In genomic region chr1:91417991-91418390, GRCm38 (mm10) we compare ENCODE assay signal across 32 mouse cellular contexts. TPM values are rescaled to one million over a fixed set of nuclear protein-coding genes. Genes with fewer than 3 reads are reported as not detected.
"Had no signal": no experiment of that assay in that cellular context is flagged by ENCODE, and none has a peak within 500 bp of the region (broad histone marks: within the 10 kb centered on the region; RNA-seq: fewer than 3 reads in every experiment).

No protein-coding gene starts in this region.

- H3K9me3 ChIP-seq: limb, embryonic 10.5 days; limb, embryonic 12.5 days; limb, embryonic 13.5 days; limb, embryonic 15.5 days; liver, embryonic 12.5 days; liver, embryonic 13.5 days; liver, embryonic 15.5 days; lung, embryonic 15.5 days; megakaryocyte, embryonic 14.5 days; midbrain, embryonic 12.5 days; midbrain, embryonic 13.5 days; midbrain, embryonic 15.5 days; neural tube, embryonic 12.5 days; neural tube, embryonic 13.5 days had no signal

- H3K9ac ChIP-seq: limb, embryonic 12.5 days; limb, embryonic 13.5 days; limb, embryonic 15.5 days; liver, embryonic 12.5 days; liver, embryonic 13.5 days; liver, embryonic 14.5 days; liver, embryonic 15.5 days; liver, postnatal 0 days; lung, embryonic 14.5 days; lung, embryonic 15.5 days; midbrain, embryonic 12.5 days; midbrain, embryonic 13.5 days; midbrain, embryonic 15.5 days; neural tube, embryonic 12.5 days; neural tube, embryonic 13.5 days had no signal

- H3K4me3 ChIP-seq: limb, embryonic 10.5 days; limb, embryonic 12.5 days; limb, embryonic 13.5 days; limb, embryonic 15.5 days; liver, embryonic 12.5 days; liver, embryonic 13.5 days; liver, embryonic 15.5 days; lung, embryonic 15.5 days; megakaryocyte, embryonic 14.5 days; midbrain, embryonic 12.5 days; midbrain, embryonic 13.5 days; midbrain, embryonic 15.5 days; myocyte; neural tube, embryonic 12.5 days; neural tube, embryonic 13.5 days had no signal

- H3K27me3 ChIP-seq: limb, embryonic 12.5 days; limb, embryonic 13.5 days; limb, embryonic 15.5 days; lung, embryonic 15.5 days; midbrain, embryonic 12.5 days; midbrain, embryonic 13.5 days; midbrain, embryonic 15.5 days; neural tube, embryonic 12.5 days; neural tube, embryonic 13.5 days had no signal

- ATAC-seq: liver, embryonic 12.5 days; liver, postnatal 0 days; lung, postnatal 0 days; midbrain, embryonic 13.5 days; midbrain, embryonic 15.5 days; midbrain, embryonic 16.5 days had no signal

- H3K27ac ChIP-seq: limb, embryonic 10.5 days; limb, embryonic 12.5 days; limb, embryonic 13.5 days; limb, embryonic 15.5 days; liver, embryonic 12.5 days; liver, embryonic 13.5 days; liver, embryonic 14.5 days; liver, embryonic 15.5 days; lung, embryonic 15.5 days; macrophage; midbrain, embryonic 12.5 days; midbrain, embryonic 13.5 days; midbrain, embryonic 15.5 days; neural tube, embryonic 12.5 days; neural tube, embryonic 13.5 days had no signal

- H3K4me2 ChIP-seq: limb, embryonic 12.5 days; limb, embryonic 13.5 days; limb, embryonic 15.5 days; liver, embryonic 11.5 days; liver, embryonic 12.5 days; liver, embryonic 13.5 days; liver, embryonic 15.5 days; lung, embryonic 14.5 days; lung, embryonic 15.5 days; midbrain, embryonic 12.5 days; midbrain, embryonic 13.5 days; midbrain, embryonic 15.5 days; neural tube, embryonic 12.5 days; neural tube, embryonic 13.5 days had no signal

- DNase-seq: left cerebral cortex, postnatal 4 days; liver; liver, embryonic 13.5 days; liver, postnatal 0 days; lung, adult 18-20 months; lung, adult 2 months; lung, embryonic 14.5 days; lung, postnatal 10 days; lung, postnatal 14 days; lung, postnatal 36 days; lung, postnatal 4 days; midbrain, embryonic 14.5 days had no signal

- H3K36me3 ChIP-seq: limb, embryonic 10.5 days; midbrain, embryonic 12.5 days; neural tube, embryonic 12.5 days had no signal

RNA-seq across cellular contexts. Expression of gene Erfe, which starts 51.8 kb away (rescaled TPM):
- total RNA-seq: liver, adult 2 months had no signal
- polyA plus RNA-seq: liver, adult 2 months; macrophage had no signal
